Mouse (Mus musculus) ES-Bruce4 (cell line): ENCODE measurements around the gene Olfr221. TPM values are rescaled to one million over a fixed set of nuclear protein-coding genes. Genes with fewer than 3 reads are reported as not detected.
"Not testable (repeated sequence)": the region's sequence is repeated elsewhere in the genome, so short reads cannot be mapped to it uniquely, and the experiment has no call there.

ENCODE experiments used
- H3K27ac ChIP-seq: 2 replicates; pipeline ENCODE4 v1.5.1; 2012; ENCODE audit warnings: low read length, inconsistent platforms; ENCODE audit not compliant: insufficient read depth
- H3K27me3 ChIP-seq: 2 replicates; pipeline ENCODE4 v1.6.1; 2012; ENCODE audit warnings: mild to moderate bottlenecking, low read length, inconsistent platforms; ENCODE audit not compliant: control insufficient read depth, poor library complexity, insufficient read depth, severe bottlenecking
- H3K36me3 ChIP-seq: 2 replicates; pipeline ENCODE4 v1.6.1; 2012; ENCODE audit warnings: inconsistent platforms, mild to moderate bottlenecking, low read length, moderate library complexity; ENCODE audit not compliant: control insufficient read depth, poor library complexity, insufficient read depth, severe bottlenecking
- H3K4me1 ChIP-seq: one replicate; pipeline ENCODE4 v1.8.1; 2011; ENCODE audit warnings: low read length; ENCODE audit not compliant: control insufficient read depth, insufficient read depth
- H3K4me3 ChIP-seq: 2 replicates; pipeline ENCODE4 v1.5.1; 2011; ENCODE audit warnings: low read depth, mild to moderate bottlenecking, low read length
- H3K9ac ChIP-seq: 2 replicates; pipeline ENCODE4 v1.6.1; 2012; ENCODE audit warnings: low read depth, mild to moderate bottlenecking, inconsistent platforms; ENCODE audit not compliant: poor library complexity, severe bottlenecking
- H3K9me3 ChIP-seq: replicated peaks from 2 replicates; pipeline ENCODE4 v1.6.1; 2012; ENCODE audit warnings: mild to moderate bottlenecking, low read length, inconsistent platforms; ENCODE audit not compliant: control insufficient read depth, poor library complexity, insufficient read depth, severe bottlenecking
- CTCF ChIP-seq: IDR thresholded peaks from one replicate; pipeline ENCODE4 v1.8.1; 2011; ENCODE audit warnings: low read depth, low read length
- EP300 ChIP-seq: IDR thresholded peaks from 2 replicates; pipeline ENCODE4 v1.6.1; 2011; ENCODE audit warnings: low read depth, low read length; ENCODE audit not compliant: insufficient read depth
- POLR2A ChIP-seq: IDR thresholded peaks from one replicate; pipeline ENCODE4 v1.8.1; 2011; ENCODE audit warnings: low read length; ENCODE audit not compliant: insufficient read depth
- polyA plus RNA-seq: library from polyadenylated mRNA; stranded (reverse); fragments of >200 nt; gene quantifications from 2 replicates; pipeline ENCODE4 v1.2.4, GENCODE M21; 2011; ENCODE audit warnings: low read depth; ENCODE audit not compliant: missing spikeins, insufficient read depth, insufficient read length

The Olfr221 gene
- not detected in 2 replicates for polyA plus RNA-seq

DNA sequence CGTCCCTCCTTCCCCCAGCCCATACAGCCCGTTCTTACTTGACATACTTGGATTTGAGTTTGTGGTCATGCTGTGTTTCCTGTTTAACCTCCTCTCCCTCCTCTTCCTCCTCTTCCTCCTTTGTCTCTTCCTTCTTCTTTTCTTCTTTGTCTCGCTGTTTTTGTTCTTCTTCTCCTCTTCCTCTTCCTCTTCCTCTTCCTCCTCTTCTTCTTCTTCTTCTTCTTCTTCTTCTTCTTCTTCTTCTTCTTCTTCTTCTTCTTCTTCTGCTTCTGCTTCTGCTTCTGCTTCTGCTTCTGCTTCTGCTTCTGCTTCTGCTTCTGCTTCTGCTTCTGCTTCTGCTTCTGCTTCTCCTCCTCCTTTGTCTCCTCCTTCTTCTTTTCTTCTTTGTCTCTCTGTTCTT, at the start of gene Olfr221:
Gene Olfr221 (minus strand): TSS at position 101 of the 400 bp plus-strand sequence.
- H3K9ac ChIP-seq, H3K36me3 ChIP-seq, H3K4me3 ChIP-seq, H3K27ac ChIP-seq, H3K27me3 ChIP-seq, H3K4me1 ChIP-seq, H3K9me3 ChIP-seq: not testable (repeated sequence)

GRCm38 (mm10) chr14:52083083-52083482, 40.8 kb upstream of the Olfr221 start:
- no peak overlapping the region for H3K4me3 ChIP-seq
- H3K9ac ChIP-seq = no peak overlapping the region
- H3K9me3 ChIP-seq = no peaks in the 10 kb centered on the region
- no peaks in the 10 kb centered on the region for H3K27me3 ChIP-seq
- no peaks in the 10 kb centered on the region for H3K4me1 ChIP-seq
- peaks cover 79% of the 10 kb centered on the region for H3K36me3 ChIP-seq
- TF ChIP-seq EP300 = no peak
- TF ChIP-seq POLR2A = no peak
- TF ChIP-seq CTCF = no peak
- H3K27ac ChIP-seq = no peak overlapping the region

GRCm38 (mm10) chr14:52071599-52072137, 29.4 kb upstream of the Olfr221 start:
- Histone ChIP-seq H3K4me1 (peaks cover 1% of the 10 kb centered on the region), H3K9ac (no peak overlapping the region), H3K9me3 (no peaks in the 10 kb centered on the region), H3K27ac (no peak overlapping the region), H3K36me3 (peaks cover 40% of the 10 kb centered on the region), H3K27me3 (no peaks in the 10 kb centered on the region), H3K4me3 (no peak overlapping the region)
- TF ChIP-seq POLR2A (no peak), CTCF (no peak), EP300 (no peak)

GRCm38 (mm10) chr14:52066135-52066534, 23.9 kb upstream of the Olfr221 start:
- Histone ChIP-seq H3K4me1 (peaks cover 3% of the 10 kb centered on the region), H3K4me3 (no peak overlapping the region), H3K9me3 (no peaks in the 10 kb centered on the region), H3K36me3 (no peaks in the 10 kb centered on the region), H3K27ac (peak overlapping the region; percentile 84), H3K27me3 (no peaks in the 10 kb centered on the region), H3K9ac (no peak overlapping the region)
- peak; percentile 69 for TF ChIP-seq EP300
- TF ChIP-seq CTCF = no peak

- Histone ChIP-seq H3K27me3 (no peaks in the 10 kb centered on the region), H3K36me3 (no peaks in the 10 kb centered on the region), H3K4me1 (peaks cover 3% of the 10 kb centered on the region), H3K9ac (no peak overlapping the region), H3K9me3 (no peaks in the 10 kb centered on the region), H3K27ac (no peak overlapping the region), H3K4me3 (no peak overlapping the region)
- no peak for TF ChIP-seq POLR2A
- no peak for TF ChIP-seq EP300
- TF ChIP-seq CTCF = no peak
Measured at GRCm38 (mm10) chr14:52061798-52062197, 19.5 kb upstream of the Olfr221 start.

DNA sequence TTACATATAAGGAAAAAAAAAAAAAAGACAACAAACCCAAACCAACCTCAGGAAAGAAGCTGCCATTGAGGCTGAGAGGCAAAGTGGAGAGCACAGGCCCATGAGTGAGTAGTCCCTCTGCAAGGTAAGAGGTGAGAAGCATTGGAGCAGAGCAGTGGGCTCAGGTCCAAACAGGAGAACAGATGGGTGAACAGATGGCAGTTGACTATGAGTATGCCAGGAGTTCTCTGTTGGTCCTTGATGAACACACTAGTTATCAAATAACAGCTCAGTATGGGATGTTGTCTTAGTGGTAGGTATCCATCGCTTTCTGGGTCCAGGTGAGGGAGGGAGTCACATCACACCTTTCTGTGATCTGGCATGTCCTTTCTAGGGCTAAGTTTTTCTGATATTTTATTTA, 18.5 kb upstream of the Olfr221 start:
- TF ChIP-seq POLR2A (no peak), CTCF (no peak), EP300 (no peak)

GRCm38 (mm10) chr14:52059982-52060381, 17.7 kb upstream of the Olfr221 start:
- H3K9me3 ChIP-seq = peaks cover 6% of the 10 kb centered on the region
- no peak overlapping the region for H3K27ac ChIP-seq
- H3K9ac ChIP-seq = no peak overlapping the region
- H3K4me1 ChIP-seq = peaks cover 1% of the 10 kb centered on the region
- H3K27me3 ChIP-seq = no peaks in the 10 kb centered on the region
- no peak for TF ChIP-seq EP300
- no peak for TF ChIP-seq CTCF
- TF ChIP-seq POLR2A = no peak
- no peak overlapping the region for H3K4me3 ChIP-seq
- no peaks in the 10 kb centered on the region for H3K36me3 ChIP-seq

More for the DNA sequence above, 18.5 kb upstream of the Olfr221 start:
- peaks cover 1% of the 10 kb centered on the region for H3K4me1 ChIP-seq
- no peak overlapping the region for H3K9ac ChIP-seq
- H3K27ac ChIP-seq = no peak overlapping the region
- H3K27me3 ChIP-seq = no peaks in the 10 kb centered on the region
- no peak overlapping the region for H3K4me3 ChIP-seq
- H3K36me3 ChIP-seq = no peaks in the 10 kb centered on the region
- H3K9me3 ChIP-seq = no peaks in the 10 kb centered on the region

GRCm38 (mm10) chr14:52052720-52053119, 10.5 kb upstream of the Olfr221 start:
- H3K27me3 ChIP-seq, H3K4me1 ChIP-seq, H3K9ac ChIP-seq, H3K36me3 ChIP-seq, H3K4me3 ChIP-seq: not testable (repeated sequence)
- Histone ChIP-seq H3K9me3 (peaks cover 34% of the 10 kb centered on the region), H3K27ac (peak overlapping the region; percentile 94)
